Mouse (Mus musculus): Measurements from ENCODE around the gene Cnot2. TPM values are rescaled to one million over a fixed set of nuclear protein-coding genes. Genes with fewer than 3 reads are reported as not detected.

The Cnot2 gene
- total RNA-seq, 2 experiments from 2014 or later: 94.5 to 122 TPM

GRCm38 (mm10) chr10:116492768-116493167 is 88.5 kb downstream of the Cnot2 start:
- ATAC-seq (replicated peaks; ENCODE audit: low FRiP score, low TSS enrichment, poor library complexity, severe bottlenecking): no peak

- ATAC-seq (replicated peaks; ENCODE audit: low FRiP score, low TSS enrichment, poor library complexity, severe bottlenecking): no peak
Observed at GRCm38 (mm10) chr10:116486895-116487747, 94.2 kb downstream of the Cnot2 start.

- peak; percentile 98 for ATAC-seq (replicated peaks; ENCODE audit: low FRiP score, low TSS enrichment, poor library complexity, severe bottlenecking)
Observed at GRCm38 (mm10) chr10:116481917-116482316, 99.4 kb downstream of the Cnot2 start.

GRCm38 (mm10) chr10:116480988-116481387 is 100.3 kb downstream of the Cnot2 start:
- ATAC-seq (replicated peaks; ENCODE audit: low FRiP score, low TSS enrichment, poor library complexity, severe bottlenecking): no peak

GRCm38 (mm10) chr10:116476559-116476958 is 104.8 kb downstream of the Cnot2 start:
- no peak for ATAC-seq (replicated peaks; ENCODE audit: low FRiP score, low TSS enrichment, poor library complexity, severe bottlenecking)

- ATAC-seq (replicated peaks; ENCODE audit: low FRiP score, low TSS enrichment, poor library complexity, severe bottlenecking): no peak
Observed at GRCm38 (mm10) chr10:116475725-116476124, 105.6 kb downstream of the Cnot2 start.

GRCm38 (mm10) chr10:116473759-116474549 is 107.4 kb downstream of the Cnot2 start, which contains the start of gene Kcnmb4:
Gene Kcnmb4, minus strand, starts transcription at chr10:116473878.
- ATAC-seq (replicated peaks; ENCODE audit: low FRiP score, low TSS enrichment, poor library complexity, severe bottlenecking): peak; percentile 63; the same call in 1 of the 2 replicates

GRCm38 (mm10) chr10:116473071-116473758 is 108.1 kb downstream of the Cnot2 start:
- peak; percentile 41 for ATAC-seq (replicated peaks; ENCODE audit: low FRiP score, low TSS enrichment, poor library complexity, severe bottlenecking)

- ATAC-seq (replicated peaks; ENCODE audit: low FRiP score, low TSS enrichment, poor library complexity, severe bottlenecking): no peak
Observed at GRCm38 (mm10) chr10:116472579-116472978, 108.7 kb downstream of the Cnot2 start.

GRCm38 (mm10) chr10:116470306-116470925 is 110.9 kb downstream of the Cnot2 start:
- no peak for ATAC-seq (replicated peaks; ENCODE audit: low FRiP score, low TSS enrichment, poor library complexity, severe bottlenecking)

GRCm38 (mm10) chr10:116468094-116468493 is 113.2 kb downstream of the Cnot2 start:
- ATAC-seq (replicated peaks; ENCODE audit: low FRiP score, low TSS enrichment, poor library complexity, severe bottlenecking): no peak

- no peak for ATAC-seq (replicated peaks; ENCODE audit: low FRiP score, low TSS enrichment, poor library complexity, severe bottlenecking)
Observed at GRCm38 (mm10) chr10:116463753-116464345, 117.5 kb downstream of the Cnot2 start.

- ATAC-seq (replicated peaks; ENCODE audit: low FRiP score, low TSS enrichment, poor library complexity, severe bottlenecking): no peak
Observed at GRCm38 (mm10) chr10:116461443-116461842, 119.9 kb downstream of the Cnot2 start.

- ATAC-seq (replicated peaks; ENCODE audit: low FRiP score, low TSS enrichment, poor library complexity, severe bottlenecking): no peak
Observed at GRCm38 (mm10) chr10:116458786-116459185, 122.5 kb downstream of the Cnot2 start.

- ATAC-seq (replicated peaks; ENCODE audit: low FRiP score, low TSS enrichment, poor library complexity, severe bottlenecking): no peak
Observed at GRCm38 (mm10) chr10:116452771-116453170, 128.5 kb downstream of the Cnot2 start.

- no peak for ATAC-seq (replicated peaks; ENCODE audit: low FRiP score, low TSS enrichment, poor library complexity, severe bottlenecking)
Observed at GRCm38 (mm10) chr10:116450621-116451020, 130.7 kb downstream of the Cnot2 start.

GRCm38 (mm10) chr10:116448166-116448565 is 133.1 kb downstream of the Cnot2 start:
- ATAC-seq (replicated peaks; ENCODE audit: low FRiP score, low TSS enrichment, poor library complexity, severe bottlenecking): no peak

GRCm38 (mm10) chr10:116447176-116447575 is 134.1 kb downstream of the Cnot2 start:
- ATAC-seq (replicated peaks; ENCODE audit: low FRiP score, low TSS enrichment, poor library complexity, severe bottlenecking): no peak

GRCm38 (mm10) chr10:116446040-116446439 is 135.3 kb downstream of the Cnot2 start:
- ATAC-seq (replicated peaks; ENCODE audit: low FRiP score, low TSS enrichment, poor library complexity, severe bottlenecking): no peak

Measured in megakaryocyte-erythroid progenitor cell, adult 5-6 weeks (primary cell).